Mouse (Mus musculus) forebrain, embryonic 15.5 days (tissue): ENCODE results near the gene Depp1. TPM values are rescaled to one million over a fixed set of nuclear protein-coding genes. Genes with fewer than 3 reads are reported as not detected.

ENCODE experiments used
- ATAC-seq: fragments of 200-750 bp; cut with Nextera tagmentation; replicated peaks from 2 replicates; pipeline ENCODE4 v1.8.0; 2017; ENCODE audit warnings: mild to moderate bottlenecking, moderate TSS enrichment, moderate library complexity
- H3K27ac ChIP-seq: fragments of 300-500 bp; sonication (generic); replicated peaks from 2 replicates; pipeline ENCODE4 v1.5.1; 2015; ENCODE audit warnings: mild to moderate bottlenecking, inconsistent platforms
- H3K27me3 ChIP-seq: fragments of 300-500 bp; sonication (generic); 2 replicates; pipeline ENCODE4 v1.6.1; 2015; ENCODE audit warnings: inconsistent platforms
- H3K36me3 ChIP-seq: fragments of 300-500 bp; sonication (generic); 2 replicates; pipeline ENCODE4 v1.6.1; 2015; ENCODE audit warnings: mild to moderate bottlenecking, inconsistent platforms
- H3K4me1 ChIP-seq: fragments of 300-500 bp; sonication (generic); 2 replicates; pipeline ENCODE4 v1.6.1; 2015; ENCODE audit warnings: inconsistent platforms
- H3K4me2 ChIP-seq: fragments of 300-500 bp; sonication (generic); replicated peaks from 2 replicates; pipeline ENCODE4 v1.6.1; 2015; ENCODE audit warnings: mild to moderate bottlenecking, inconsistent platforms
- H3K4me3 ChIP-seq: fragments of 300-500 bp; sonication (generic); 2 replicates; pipeline ENCODE4 v1.5.1; 2015; ENCODE audit warnings: mild to moderate bottlenecking, inconsistent platforms
- H3K9ac ChIP-seq: fragments of 300-500 bp; sonication (generic); replicated peaks from 2 replicates; pipeline ENCODE4 v1.6.1; 2015; ENCODE audit warnings: mild to moderate bottlenecking, inconsistent platforms
- H3K9me3 ChIP-seq: fragments of 300-500 bp; sonication (generic); 2 replicates; pipeline ENCODE4 v1.6.1; 2016; ENCODE audit warnings: inconsistent platforms
- WGBS: fragments of 180-500 bp; shearing (Covaris S2); methylation state at CpG from one replicate; pipeline ENCODE4 v1.1.7; 2015; ENCODE audit warnings: mixed read lengths; 5-methylcytosine and 5-hydroxymethylcytosine counted together
- polyA plus RNA-seq: library from polyadenylated mRNA; unstranded; fragments of >200 nt; fragmentation: Nextera tagmentation; extraction: Ambion mirVana; gene quantifications from 2 replicates; pipeline ENCODE4 v1.2.1, GENCODE M21; 2015

Gene Depp1
- polyA plus RNA-seq, 1 experiment from 2014 or later: 7.2 TPM

DNA sequence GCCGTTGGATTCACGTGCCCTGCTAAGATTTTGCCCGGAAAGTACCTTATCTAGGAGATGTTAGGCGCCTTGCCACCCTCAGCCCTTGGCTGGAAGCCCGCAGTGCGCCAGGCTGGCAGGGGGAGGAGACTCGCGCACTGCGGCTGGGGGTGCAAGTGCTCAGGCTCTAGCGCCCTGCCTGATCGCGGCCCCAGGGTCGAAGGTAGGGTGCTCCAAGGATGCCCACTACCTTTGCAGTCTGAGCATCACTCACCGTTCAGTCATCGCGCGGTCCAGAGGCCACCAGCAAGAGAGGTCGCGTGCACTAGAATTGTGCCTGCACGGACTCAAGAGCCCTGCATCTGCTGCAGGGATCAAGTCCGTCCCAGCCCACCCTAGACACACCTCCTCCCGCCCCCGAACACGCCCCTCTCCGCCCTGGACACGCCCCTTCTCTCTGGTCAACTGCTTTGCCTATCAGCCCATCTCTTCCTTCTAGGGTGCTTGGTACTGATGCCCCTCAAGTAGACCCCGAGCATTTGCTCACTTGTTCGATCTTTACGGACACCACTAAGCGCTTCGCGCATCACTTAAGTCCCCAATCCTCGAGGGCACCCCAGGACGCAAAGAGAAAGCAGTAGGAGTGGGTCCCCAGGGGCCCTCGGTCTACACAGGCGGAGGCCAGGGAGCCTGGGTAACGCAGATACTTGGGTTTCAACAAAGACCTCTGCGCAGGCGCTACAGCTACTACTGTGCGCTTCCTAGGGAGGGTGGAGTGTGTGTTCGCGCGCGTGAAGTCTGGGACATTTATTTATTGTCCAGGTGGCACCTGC lies 23.3 kb downstream of the Depp1 start, which contains the start of gene Rassf4:
Gene Rassf4, minus strand, starts transcription at position 482 of the 812 bp plus-strand sequence.
- ATAC-seq: peak; percentile 91
- no peaks in the 10 kb centered on the region for H3K9me3 ChIP-seq
- no peaks in the 10 kb centered on the region for H3K27me3 ChIP-seq
- peak within 1 kb of the TSS; percentile 64 for H3K9ac ChIP-seq
- peak within 1 kb of the TSS; percentile 71 for H3K27ac ChIP-seq
- peak within 1 kb of the TSS; percentile 56 for H3K4me3 ChIP-seq
- under 1% methylated on average over 44 of the region's 44 CpGs for WGBS
- peak within 1 kb of the TSS; percentile 96 for H3K4me2 ChIP-seq
- H3K4me1 ChIP-seq: peaks cover 42% of the 10 kb centered on the region
- H3K36me3 ChIP-seq: no peaks in the 10 kb centered on the region

DNA sequence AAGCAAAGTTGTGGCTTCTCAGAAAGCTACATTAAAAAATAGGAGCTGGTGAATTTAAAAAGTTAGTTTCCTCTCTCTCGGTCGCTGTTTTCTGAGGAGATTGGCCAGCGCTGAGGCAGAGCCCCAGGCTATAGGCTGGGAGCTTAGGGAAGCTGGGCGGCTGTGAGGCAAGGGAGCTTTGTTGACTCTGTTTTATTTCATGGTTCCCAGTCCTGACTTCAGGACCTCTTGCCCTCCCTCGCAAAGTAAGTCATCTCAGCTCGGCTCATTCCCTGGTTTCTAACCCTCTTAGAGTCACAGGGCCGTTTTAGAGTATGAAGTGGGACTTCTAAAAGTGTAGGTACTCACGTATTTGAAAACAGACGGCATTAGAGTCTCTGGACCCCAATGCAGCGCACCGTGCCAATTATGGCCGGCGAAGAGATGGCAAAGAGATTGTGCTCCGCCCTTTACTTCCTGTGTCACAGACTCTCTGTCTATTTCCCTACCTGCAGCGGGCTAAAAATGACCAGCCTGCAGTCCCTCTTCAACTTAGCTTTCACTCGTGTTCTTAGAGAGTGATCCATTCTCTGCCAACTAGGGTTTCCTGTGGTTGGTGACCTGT lies 24.0 kb downstream of the Depp1 start:
- peak overlapping the region; percentile 96 for H3K4me2 ChIP-seq
- H3K4me3 ChIP-seq: peak overlapping the region; percentile 56
- 0 out of 2 replicates have a peak, but pooled peaks have one; percentile 15 for ATAC-seq
- H3K9ac ChIP-seq: peak overlapping the region; percentile 64; the same call in 1 of the 2 replicates
- H3K27ac ChIP-seq: peak overlapping the region; percentile 71; the same call in 1 of the 2 replicates
- H3K27me3 ChIP-seq: no peaks in the 10 kb centered on the region
- no peaks in the 10 kb centered on the region for H3K36me3 ChIP-seq
- 24% methylated on average over 16 of the region's 16 CpGs for WGBS
- H3K9me3 ChIP-seq: no peaks in the 10 kb centered on the region
- peaks cover 42% of the 10 kb centered on the region for H3K4me1 ChIP-seq

DNA sequence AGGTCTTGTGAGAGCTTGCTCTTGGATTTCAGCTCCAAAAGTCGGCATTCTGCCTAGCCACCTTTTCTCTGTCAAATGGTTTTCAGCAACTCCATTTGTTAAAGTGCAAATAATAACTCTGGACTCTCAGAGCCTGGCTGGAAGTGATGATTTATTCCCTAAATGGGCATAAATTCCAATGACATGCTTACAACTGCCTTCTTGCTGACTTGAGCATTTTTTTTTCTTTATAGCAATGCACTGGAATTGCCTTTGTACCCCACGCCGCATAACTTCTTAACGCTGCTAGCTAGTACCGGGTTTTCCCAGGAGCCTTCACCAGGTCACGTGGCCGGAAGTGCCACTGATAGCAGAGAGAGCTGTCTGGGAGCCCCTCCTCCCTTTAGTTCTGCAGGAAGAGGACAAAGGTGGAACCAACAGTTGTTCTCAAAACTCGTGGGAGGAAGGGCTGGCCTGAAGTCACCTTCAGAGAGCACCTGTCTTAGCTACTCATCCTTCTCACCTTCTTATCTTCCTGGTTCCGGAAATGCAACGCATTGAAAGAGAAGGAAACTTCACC lies 26.0 kb downstream of the Depp1 start:
- H3K27ac ChIP-seq: no peak overlapping the region
- no peak overlapping the region for H3K9ac ChIP-seq
- 83% methylated on average over 10 of the region's 10 CpGs for WGBS
- H3K36me3 ChIP-seq: no peaks in the 10 kb centered on the region
- no peak for ATAC-seq
- no peaks in the 10 kb centered on the region for H3K27me3 ChIP-seq
- H3K4me1 ChIP-seq: peaks cover 23% of the 10 kb centered on the region
- H3K9me3 ChIP-seq: no peaks in the 10 kb centered on the region
- no peak overlapping the region for H3K4me2 ChIP-seq
- H3K4me3 ChIP-seq: no peak overlapping the region

DNA sequence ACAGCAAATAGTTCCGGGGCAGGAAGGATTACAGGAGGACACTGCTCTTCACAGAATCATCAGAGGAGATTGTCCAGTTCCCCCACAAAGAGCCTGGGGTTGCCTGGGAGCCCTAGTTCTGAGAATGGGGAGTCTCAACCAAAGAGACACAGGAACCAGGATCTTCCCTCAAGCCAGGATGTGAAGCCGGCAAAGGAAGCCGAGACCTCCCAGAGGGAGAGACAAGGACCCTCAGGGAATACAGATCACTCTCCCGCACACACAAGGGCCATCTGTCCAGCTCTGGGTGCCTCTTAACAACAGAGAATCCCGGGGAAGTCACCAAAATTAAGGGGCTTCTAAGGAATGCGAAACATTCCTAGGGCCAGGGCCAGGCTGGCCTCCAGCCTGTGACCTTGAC lies 26.9 kb downstream of the Depp1 start:
- no peaks in the 10 kb centered on the region for H3K27me3 ChIP-seq
- H3K9me3 ChIP-seq: no peaks in the 10 kb centered on the region
- no peak overlapping the region for H3K27ac ChIP-seq
- peaks cover 20% of the 10 kb centered on the region for H3K4me1 ChIP-seq
- no peaks in the 10 kb centered on the region for H3K36me3 ChIP-seq
- ATAC-seq: no peak
- no peak overlapping the region for H3K4me2 ChIP-seq
- H3K4me3 ChIP-seq: no peak overlapping the region
- 79% methylated on average over 6 of the region's 6 CpGs for WGBS
- H3K9ac ChIP-seq: no peak overlapping the region

DNA sequence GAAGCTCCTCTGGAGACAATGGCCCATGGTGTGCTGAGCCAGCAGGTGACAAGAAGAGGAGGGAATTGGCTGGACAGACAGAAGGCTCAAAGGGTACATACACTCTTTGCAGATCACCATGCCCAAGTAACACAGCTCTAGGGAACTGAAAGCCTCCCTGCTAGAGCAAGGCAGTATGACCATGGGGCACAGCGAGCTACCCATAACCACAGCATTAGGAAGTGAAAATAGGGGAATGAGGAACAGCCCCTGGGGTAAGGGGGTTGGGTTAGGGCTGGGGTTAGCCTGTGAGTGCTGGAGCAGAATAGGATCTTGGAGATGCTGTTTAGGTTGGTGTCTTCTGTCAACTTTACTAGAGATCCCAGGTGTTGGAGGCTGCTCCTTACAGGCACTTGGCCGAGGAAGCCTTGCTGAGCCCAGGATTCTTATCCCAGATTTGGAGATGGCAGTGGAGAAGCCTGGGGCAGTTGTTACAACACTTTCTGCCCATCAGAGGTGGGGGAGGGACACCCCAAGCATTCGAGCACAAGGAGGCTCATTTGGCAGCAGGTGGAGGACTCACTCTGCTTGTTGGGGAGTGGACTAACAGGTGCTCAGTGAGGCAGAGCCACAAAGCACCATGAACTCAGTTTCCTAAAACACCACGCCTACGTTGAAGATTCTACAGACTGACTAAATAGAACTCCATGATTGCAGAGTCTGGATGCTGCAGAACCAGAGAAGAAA lies 29.3 kb downstream of the Depp1 start:
- H3K27me3 ChIP-seq: no peaks in the 10 kb centered on the region
- no peak overlapping the region for H3K27ac ChIP-seq
- no peak overlapping the region for H3K4me2 ChIP-seq
- no peaks in the 10 kb centered on the region for H3K36me3 ChIP-seq
- no peak for ATAC-seq
- WGBS: 82% methylated on average over 5 of the region's 5 CpGs
- H3K4me1 ChIP-seq: no peaks in the 10 kb centered on the region
- no peak overlapping the region for H3K9ac ChIP-seq
- no peak overlapping the region for H3K4me3 ChIP-seq
- no peaks in the 10 kb centered on the region for H3K9me3 ChIP-seq

DNA sequence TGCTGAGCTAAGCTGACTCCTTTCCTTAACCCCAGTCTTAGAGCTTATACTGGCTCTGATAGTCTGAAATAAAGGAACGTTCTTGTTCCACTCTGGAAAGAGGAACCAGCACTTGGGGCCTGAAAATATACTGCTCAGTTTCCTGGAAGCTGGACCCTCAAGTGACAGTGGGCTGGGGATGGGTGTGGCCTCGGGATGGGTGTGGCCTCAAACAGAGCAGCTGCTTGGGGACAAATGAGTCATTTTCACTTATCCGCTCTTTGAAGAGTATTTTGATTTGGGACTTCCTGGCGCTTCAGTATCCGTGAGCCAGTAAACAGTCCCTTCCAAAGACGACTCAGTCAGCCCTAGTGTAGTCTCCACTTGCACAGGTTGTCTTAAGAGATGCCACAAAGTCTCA lies 31.9 kb downstream of the Depp1 start:
- H3K4me2 ChIP-seq: no peak overlapping the region
- 56% methylated on average over 6 of the region's 6 CpGs for WGBS
- no peak overlapping the region for H3K9ac ChIP-seq
- H3K4me3 ChIP-seq: no peak overlapping the region
- no peaks in the 10 kb centered on the region for H3K9me3 ChIP-seq
- ATAC-seq: no peak
- no peaks in the 10 kb centered on the region for H3K36me3 ChIP-seq
- H3K27me3 ChIP-seq: no peaks in the 10 kb centered on the region
- no peak overlapping the region for H3K27ac ChIP-seq
- H3K4me1 ChIP-seq: no peaks in the 10 kb centered on the region

DNA sequence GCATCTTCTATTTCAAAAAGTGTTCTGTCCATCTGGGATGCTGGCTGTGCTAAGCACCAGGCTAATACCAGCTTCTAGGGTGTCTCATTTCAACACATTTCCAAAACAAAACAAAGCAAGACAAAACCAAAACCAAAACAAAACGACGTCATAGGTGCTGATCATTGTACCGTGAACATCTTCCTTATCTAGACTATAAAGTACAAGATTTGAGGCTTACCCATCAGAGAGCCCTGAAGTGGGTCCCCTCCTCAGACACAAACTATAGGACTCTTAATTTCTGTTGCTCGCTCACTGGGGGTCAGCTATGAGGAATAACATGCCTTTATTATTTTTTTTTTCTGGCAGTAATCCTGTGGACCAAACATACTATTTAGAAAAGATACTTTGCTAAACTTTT lies 43.2 kb downstream of the Depp1 start:
- Histone ChIP-seq H3K4me3 (no peak overlapping the region), H3K27me3 (no peaks in the 10 kb centered on the region), H3K4me2 (no peak overlapping the region), H3K27ac (no peak overlapping the region), H3K9ac (no peak overlapping the region), H3K9me3 (no peaks in the 10 kb centered on the region), H3K4me1 (no peaks in the 10 kb centered on the region), H3K36me3 (no peaks in the 10 kb centered on the region)
- no peak for ATAC-seq
- WGBS: 82% methylated on average over 4 of the region's 4 CpGs

DNA sequence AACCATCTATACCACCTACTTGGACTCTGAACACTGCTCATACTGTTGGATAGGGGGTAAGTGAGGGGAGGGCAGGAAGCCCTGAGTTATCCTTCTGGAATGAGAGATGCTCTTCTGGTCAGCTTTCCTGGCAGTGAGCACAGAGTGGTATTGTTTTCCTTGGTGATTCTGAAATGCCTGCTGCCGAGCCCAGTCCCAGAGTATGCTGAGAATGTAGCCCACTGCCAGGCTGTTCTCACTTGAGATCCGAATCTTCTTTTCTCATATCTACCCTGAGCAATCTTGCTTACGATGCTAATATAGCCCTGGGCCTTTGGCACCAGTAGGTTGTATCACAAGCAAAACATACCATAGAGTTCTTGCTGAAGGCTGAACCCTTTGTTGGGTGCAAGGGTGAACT lies 43.9 kb downstream of the Depp1 start:
- no peak overlapping the region for H3K9ac ChIP-seq
- H3K4me3 ChIP-seq: no peak overlapping the region
- 77% methylated on average over 3 of the region's 3 CpGs for WGBS
- no peaks in the 10 kb centered on the region for H3K9me3 ChIP-seq
- H3K4me2 ChIP-seq: no peak overlapping the region
- no peak for ATAC-seq
- H3K27me3 ChIP-seq: no peaks in the 10 kb centered on the region
- no peak overlapping the region for H3K27ac ChIP-seq
- H3K36me3 ChIP-seq: no peaks in the 10 kb centered on the region
- no peaks in the 10 kb centered on the region for H3K4me1 ChIP-seq

DNA sequence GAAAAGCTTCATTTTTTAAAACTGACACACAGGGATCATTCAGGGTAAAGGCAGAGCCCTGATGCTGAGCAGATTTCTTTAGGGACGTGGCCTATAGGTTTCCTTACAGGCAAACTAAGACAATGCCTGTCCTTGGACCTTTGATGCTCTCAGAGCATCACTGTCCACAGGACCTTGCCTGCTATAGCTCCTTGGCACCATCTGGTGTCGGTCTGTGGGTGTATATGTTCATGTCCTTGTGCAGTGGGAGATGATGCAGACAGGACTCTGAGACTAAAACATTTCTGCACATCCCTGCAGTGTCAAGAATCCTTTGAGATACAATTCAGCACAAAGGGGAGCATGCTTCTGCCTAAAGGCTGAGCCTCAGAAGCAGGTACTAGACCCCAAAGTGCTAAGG lies 47.0 kb downstream of the Depp1 start:
- no peak overlapping the region for H3K27ac ChIP-seq
- 65% methylated on average over 2 of the region's 2 CpGs for WGBS
- ATAC-seq: no peak

DNA sequence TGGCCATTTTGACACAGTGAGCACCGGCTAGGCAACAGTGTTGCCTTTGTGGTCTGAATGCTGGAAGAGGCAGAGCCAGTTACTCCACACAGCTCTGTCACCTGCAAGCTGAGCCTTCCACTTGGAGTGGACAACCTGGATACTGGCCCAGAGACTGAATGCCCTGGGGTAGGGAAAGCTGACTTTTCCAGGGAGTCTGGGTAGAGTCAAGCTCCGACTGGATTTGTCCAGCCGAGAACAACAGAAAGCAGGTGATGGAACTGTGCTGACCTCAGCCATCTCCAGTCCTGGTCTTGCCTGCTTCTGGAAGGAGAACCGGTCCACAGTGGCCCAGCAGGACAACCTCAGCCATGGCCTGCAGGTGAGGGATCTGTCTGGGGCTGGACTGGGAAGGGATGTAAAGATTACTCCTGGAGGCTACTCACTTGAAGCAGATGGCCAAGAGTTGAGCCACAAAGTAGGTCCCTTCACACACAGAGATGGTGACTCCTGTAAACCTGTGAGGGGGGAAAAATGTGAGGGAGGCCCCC lies 47.6 kb downstream of the Depp1 start:
- Histone ChIP-seq H3K4me1 (no peaks in the 10 kb centered on the region), H3K9me3 (no peaks in the 10 kb centered on the region), H3K9ac (no peak overlapping the region), H3K4me3 (no peak overlapping the region), H3K36me3 (no peaks in the 10 kb centered on the region), H3K27me3 (no peaks in the 10 kb centered on the region), H3K4me2 (no peak overlapping the region), H3K27ac (no peak overlapping the region)
- ATAC-seq: no peak
- 91% methylated on average over 4 of the region's 4 CpGs for WGBS

More for the DNA sequence above, 47.0 kb downstream of the Depp1 start:
- Histone ChIP-seq H3K9me3 (no peaks in the 10 kb centered on the region), H3K36me3 (no peaks in the 10 kb centered on the region), H3K4me3 (no peak overlapping the region), H3K4me2 (no peak overlapping the region), H3K27me3 (no peaks in the 10 kb centered on the region), H3K4me1 (no peaks in the 10 kb centered on the region), H3K9ac (no peak overlapping the region)

DNA sequence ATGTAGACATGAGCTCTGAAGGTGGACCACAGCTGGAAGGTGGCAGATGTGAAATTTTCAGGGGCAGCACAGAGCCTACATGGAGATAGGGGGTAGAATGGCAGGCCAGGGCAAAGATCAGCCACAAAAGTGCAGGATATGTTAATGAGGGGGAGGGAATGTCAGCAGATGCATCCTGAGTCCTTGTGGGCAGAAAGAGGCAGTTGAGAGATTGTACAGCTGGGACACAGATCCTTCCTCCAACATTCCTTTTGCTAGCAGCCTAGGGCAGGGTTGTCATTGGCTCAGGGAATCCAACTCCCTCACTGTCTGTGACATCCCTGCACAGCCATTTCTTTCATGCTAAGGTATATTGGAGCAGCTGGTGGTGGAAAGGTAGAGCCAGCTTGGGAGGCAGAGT lies 50.4 kb downstream of the Depp1 start:
- Histone ChIP-seq H3K9ac (no peak overlapping the region), H3K27ac (no peak overlapping the region), H3K4me1 (no peaks in the 10 kb centered on the region), H3K36me3 (no peaks in the 10 kb centered on the region), H3K9me3 (no peaks in the 10 kb centered on the region), H3K27me3 (no peaks in the 10 kb centered on the region), H3K4me3 (no peak overlapping the region), H3K4me2 (no peak overlapping the region)
- ATAC-seq: no peak
